Mouse (Mus musculus): ENCODE results near the gene Tent4b. TPM values are rescaled to one million over a fixed set of nuclear protein-coding genes. Genes with fewer than 3 reads are reported as not detected.

Gene Tent4b
- total and polyA plus RNA-seq, 2 experiments from 2014 or later = 3.8 to 12.4 TPM

DNA sequence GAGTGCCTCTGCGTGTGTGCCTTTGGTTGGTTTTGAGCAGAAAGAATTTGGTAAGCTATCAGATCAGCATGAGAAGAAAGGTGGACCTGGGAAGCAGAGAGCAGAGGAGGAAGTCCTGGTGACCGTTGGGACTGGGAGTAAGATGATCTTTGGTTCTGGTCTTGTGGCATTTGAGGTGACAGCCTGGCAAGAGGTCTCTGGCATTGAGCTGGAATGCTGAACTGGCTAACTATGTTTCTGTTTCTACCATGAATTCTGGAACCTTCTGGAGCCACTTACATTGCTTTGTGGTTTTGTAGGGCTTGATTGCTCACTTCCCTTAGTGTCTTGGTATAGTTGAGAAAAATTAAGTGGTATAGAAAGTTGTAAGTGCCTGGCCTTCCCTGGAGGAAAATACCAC, 38.6 kb downstream of the Tent4b start:
- Histone ChIP-seq H3K9me3 (replicated peaks; ENCODE audit: control insufficient read depth, low read length) (no peaks in the 10 kb centered on the region), H3K9ac (replicated peaks; ENCODE audit: low read depth, low read length) (no peak overlapping the region), H3K4me2 (ENCODE audit: low read depth, low read length) (no peak overlapping the region), H3K27me3 (ENCODE audit: control insufficient read depth, insufficient read depth, low read length) (no peaks in the 10 kb centered on the region), H3K4me3 (ENCODE audit: low read depth, low read length) (no peak overlapping the region), H3K4me1 (ENCODE audit: control insufficient read depth, insufficient read depth) (0 out of 2 replicates have a peak, but pooled peaks cover 6% of the 10 kb centered on the region), H3K27ac (ENCODE audit: low read depth) (no peak overlapping the region), H3K36me3 (replicated peaks; ENCODE audit: control insufficient read depth, insufficient read depth, low read length) (no peaks in the 10 kb centered on the region)
- no peak for ATAC-seq (ENCODE audit: insufficient read depth, low read depth)
- 59% methylated on average over 2 of the region's 2 CpGs for WGBS
- TF ChIP-seq CTCF (IDR thresholded peaks at IDR 0.05; ENCODE audit: low read depth) = no peak
- no peak for TF ChIP-seq EP300 (IDR thresholded peaks at IDR 0.05; ENCODE audit: low read depth)
- DNase-seq (ENCODE audit: low spot score) = no peak

DNA sequence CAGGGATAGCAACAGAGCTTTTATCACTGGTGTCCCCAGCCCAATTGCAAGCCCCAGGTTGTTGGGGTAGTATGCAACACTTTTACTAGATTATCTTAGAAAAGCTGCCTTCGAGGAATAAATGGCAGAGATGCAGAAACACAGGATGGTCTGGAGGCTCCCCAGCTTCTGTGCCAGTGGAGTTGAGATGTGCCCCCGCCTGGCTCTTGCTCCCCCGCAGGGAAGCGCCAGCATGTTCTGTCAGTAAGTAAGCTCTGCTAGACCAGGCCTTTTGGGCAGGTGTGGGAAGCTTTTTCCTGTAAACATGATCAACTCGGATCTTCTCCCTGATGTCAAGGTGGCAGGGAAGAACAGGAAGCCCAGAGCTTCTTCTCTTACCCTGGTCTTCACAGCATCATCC, 40.3 kb downstream of the Tent4b start:
- H3K9me3 ChIP-seq (replicated peaks; ENCODE audit: control insufficient read depth, low read length) = no peaks in the 10 kb centered on the region
- DNase-seq (ENCODE audit: low spot score) (no peak), ATAC-seq (ENCODE audit: insufficient read depth, low read depth) (no peak)
- peaks cover 6% of the 10 kb centered on the region; the same call in 1 of the 2 replicates for H3K36me3 ChIP-seq (replicated peaks; ENCODE audit: control insufficient read depth, insufficient read depth, low read length)
- no peak overlapping the region for H3K4me2 ChIP-seq (ENCODE audit: low read depth, low read length)
- no peak overlapping the region for H3K9ac ChIP-seq (replicated peaks; ENCODE audit: low read depth, low read length)
- no peak overlapping the region for H3K27ac ChIP-seq (ENCODE audit: low read depth)
- no peak overlapping the region for H3K4me3 ChIP-seq (ENCODE audit: low read depth, low read length)
- WGBS = 83% methylated on average over 5 of the region's 5 CpGs
- no peaks in the 10 kb centered on the region for H3K27me3 ChIP-seq (ENCODE audit: control insufficient read depth, insufficient read depth, low read length)
- TF ChIP-seq CTCF (IDR thresholded peaks at IDR 0.05; ENCODE audit: low read depth) (no peak), EP300 (IDR thresholded peaks at IDR 0.05; ENCODE audit: low read depth) (no peak)
- 0 out of 2 replicates have a peak, but pooled peaks cover 6% of the 10 kb centered on the region for H3K4me1 ChIP-seq (ENCODE audit: control insufficient read depth, insufficient read depth)

DNA sequence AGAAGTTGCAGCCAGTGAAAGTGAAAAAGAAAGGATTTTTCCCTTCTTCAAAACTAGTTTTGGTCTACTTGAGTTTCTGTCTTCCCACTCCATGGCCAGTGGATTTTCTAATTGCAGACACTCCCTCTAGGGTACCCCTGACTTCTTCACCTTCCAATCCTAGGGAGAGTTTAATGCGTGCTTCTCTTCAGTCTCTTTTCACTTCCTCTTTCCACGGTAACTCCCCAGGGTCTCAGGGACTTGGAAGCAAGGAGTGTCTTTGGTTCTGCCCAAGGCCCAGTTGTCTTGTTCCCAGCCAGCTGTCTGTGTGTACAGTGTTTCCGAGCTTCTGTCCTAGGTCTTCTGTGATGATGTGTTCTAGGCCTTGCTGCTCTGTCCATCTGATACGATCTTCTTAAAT, 42.9 kb downstream of the Tent4b start:
- TF ChIP-seq EP300 (IDR thresholded peaks at IDR 0.05; ENCODE audit: low read depth) = no peak
- H3K4me3 ChIP-seq (ENCODE audit: low read depth, low read length) = no peak overlapping the region
- H3K4me2 ChIP-seq (ENCODE audit: low read depth, low read length) = no peak overlapping the region
- peaks cover 19% of the 10 kb centered on the region for H3K36me3 ChIP-seq (replicated peaks; ENCODE audit: control insufficient read depth, insufficient read depth, low read length)
- H3K4me1 ChIP-seq (ENCODE audit: control insufficient read depth, insufficient read depth) = 0 out of 2 replicates have a peak, but pooled peaks cover 6% of the 10 kb centered on the region
- H3K9ac ChIP-seq (replicated peaks; ENCODE audit: low read depth, low read length) = no peak overlapping the region
- 71% methylated on average over 4 of the region's 4 CpGs for WGBS
- DNase-seq (ENCODE audit: low spot score) (no peak), ATAC-seq (ENCODE audit: insufficient read depth, low read depth) (no peak)
- no peaks in the 10 kb centered on the region for H3K27me3 ChIP-seq (ENCODE audit: control insufficient read depth, insufficient read depth, low read length)
- no peaks in the 10 kb centered on the region for H3K9me3 ChIP-seq (replicated peaks; ENCODE audit: control insufficient read depth, low read length)
- no peak overlapping the region for H3K27ac ChIP-seq (ENCODE audit: low read depth)

- TF ChIP-seq EP300 (IDR thresholded peaks at IDR 0.05; ENCODE audit: low read depth) = no peak
- TF ChIP-seq CTCF (IDR thresholded peaks at IDR 0.05; ENCODE audit: low read depth) = peak; percentile 82
- H3K27ac ChIP-seq (ENCODE audit: low read depth) = no peak overlapping the region
- no peaks in the 10 kb centered on the region for H3K27me3 ChIP-seq (ENCODE audit: control insufficient read depth, insufficient read depth, low read length)
- no peak overlapping the region for H3K9ac ChIP-seq (replicated peaks; ENCODE audit: low read depth, low read length)
- DNase-seq (ENCODE audit: low spot score) (peak; percentile 54), ATAC-seq (ENCODE audit: insufficient read depth, low read depth) (peak; percentile 89)
- H3K36me3 ChIP-seq (replicated peaks; ENCODE audit: control insufficient read depth, insufficient read depth, low read length) = peaks cover 36% of the 10 kb centered on the region
- no peak overlapping the region for H3K4me3 ChIP-seq (ENCODE audit: low read depth, low read length)
- no peak overlapping the region for H3K4me2 ChIP-seq (ENCODE audit: low read depth, low read length)
- 78% methylated on average over 4 of the region's 4 CpGs for WGBS
- H3K9me3 ChIP-seq (replicated peaks; ENCODE audit: control insufficient read depth, low read length) = no peaks in the 10 kb centered on the region
- H3K4me1 ChIP-seq (ENCODE audit: control insufficient read depth, insufficient read depth) = no peaks in the 10 kb centered on the region
Observed at GRCm38 (mm10) chr8:88244298-88244697, 45.3 kb downstream of the Tent4b start.

DNA sequence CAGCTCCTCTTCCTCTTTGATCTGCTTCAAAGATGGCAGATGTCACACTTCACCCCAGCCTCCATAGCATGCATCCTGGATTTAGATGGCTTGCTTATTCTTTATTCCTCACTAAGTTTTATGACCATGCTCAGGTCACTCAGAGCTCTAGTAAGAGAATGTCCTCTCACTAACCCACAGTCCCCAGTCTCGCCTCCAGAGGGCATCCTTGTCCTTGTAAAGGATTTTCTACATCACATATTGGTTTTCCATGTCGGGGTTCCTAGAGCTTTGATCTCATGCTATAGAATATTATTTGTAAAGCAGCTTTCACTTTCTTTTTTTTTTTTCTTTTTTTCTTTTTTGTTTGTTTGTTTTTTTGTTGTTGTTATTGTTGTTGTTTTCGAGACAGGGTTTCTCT, 53.8 kb downstream of the Tent4b start:
- Histone ChIP-seq H3K4me1 (ENCODE audit: control insufficient read depth, insufficient read depth) (no peaks in the 10 kb centered on the region), H3K9me3 (replicated peaks; ENCODE audit: control insufficient read depth, low read length) (no peaks in the 10 kb centered on the region), H3K27me3 (ENCODE audit: control insufficient read depth, insufficient read depth, low read length) (no peaks in the 10 kb centered on the region), H3K9ac (replicated peaks; ENCODE audit: low read depth, low read length) (no peak overlapping the region), H3K27ac (ENCODE audit: low read depth) (no peak overlapping the region), H3K4me2 (ENCODE audit: low read depth, low read length) (no peak overlapping the region), H3K36me3 (replicated peaks; ENCODE audit: control insufficient read depth, insufficient read depth, low read length) (peaks cover 70% of the 10 kb centered on the region), H3K4me3 (ENCODE audit: low read depth, low read length) (no peak overlapping the region)
- DNase-seq (ENCODE audit: low spot score) (peak; percentile 20), ATAC-seq (ENCODE audit: insufficient read depth, low read depth) (no peak)
- TF ChIP-seq EP300 (IDR thresholded peaks at IDR 0.05; ENCODE audit: low read depth) (no peak), CTCF (IDR thresholded peaks at IDR 0.05; ENCODE audit: low read depth) (peak; percentile 46)
- 90% methylated on average over 3 of the region's 3 CpGs for WGBS

DNA sequence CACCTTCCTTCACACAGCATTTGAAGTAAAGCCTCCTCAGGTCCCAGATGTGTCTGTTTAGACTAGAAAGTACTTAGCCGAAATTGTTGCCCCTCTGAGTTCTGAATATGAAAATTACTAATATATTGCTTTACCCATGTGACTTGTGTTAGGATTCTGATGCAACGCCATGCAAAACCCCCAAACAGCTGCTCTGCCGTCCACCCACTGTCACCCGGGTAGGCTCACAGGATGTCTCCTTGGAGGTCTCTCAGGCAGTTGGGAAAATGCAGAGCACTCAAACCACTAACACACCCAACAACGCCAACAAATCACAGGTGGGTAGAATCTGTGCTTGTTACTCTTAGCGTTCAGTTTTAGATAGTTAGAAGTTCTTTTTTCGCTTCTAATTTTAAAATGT, 55.9 kb downstream of the Tent4b start:
- Histone ChIP-seq H3K4me1 (ENCODE audit: control insufficient read depth, insufficient read depth) (no peaks in the 10 kb centered on the region), H3K27me3 (ENCODE audit: control insufficient read depth, insufficient read depth, low read length) (no peaks in the 10 kb centered on the region), H3K36me3 (replicated peaks; ENCODE audit: control insufficient read depth, insufficient read depth, low read length) (peaks cover 60% of the 10 kb centered on the region), H3K9ac (replicated peaks; ENCODE audit: low read depth, low read length) (no peak overlapping the region), H3K4me3 (ENCODE audit: low read depth, low read length) (no peak overlapping the region), H3K27ac (ENCODE audit: low read depth) (no peak overlapping the region), H3K4me2 (ENCODE audit: low read depth, low read length) (no peak overlapping the region), H3K9me3 (replicated peaks; ENCODE audit: control insufficient read depth, low read length) (no peaks in the 10 kb centered on the region)
- no peak for TF ChIP-seq EP300 (IDR thresholded peaks at IDR 0.05; ENCODE audit: low read depth)
- TF ChIP-seq CTCF (IDR thresholded peaks at IDR 0.05; ENCODE audit: low read depth) = no peak
- WGBS = 91% methylated on average over 7 of the region's 7 CpGs
- DNase-seq (ENCODE audit: low spot score) (no peak), ATAC-seq (ENCODE audit: insufficient read depth, low read depth) (no peak)
